Mouse (Mus musculus): ENCODE data around the gene Usf3.
A peak's percentile ranks its signal among the peaks of the same experiment; 100 is the strongest.

The Usf3 gene

GRCm38 (mm10) chr16:44175001-44175400 is 2.0 kb downstream of the Usf3 start:
- DNase-seq: no peak

- no peak for DNase-seq
Observed at GRCm38 (mm10) chr16:44176511-44176910, 3.5 kb downstream of the Usf3 start.

DNA sequence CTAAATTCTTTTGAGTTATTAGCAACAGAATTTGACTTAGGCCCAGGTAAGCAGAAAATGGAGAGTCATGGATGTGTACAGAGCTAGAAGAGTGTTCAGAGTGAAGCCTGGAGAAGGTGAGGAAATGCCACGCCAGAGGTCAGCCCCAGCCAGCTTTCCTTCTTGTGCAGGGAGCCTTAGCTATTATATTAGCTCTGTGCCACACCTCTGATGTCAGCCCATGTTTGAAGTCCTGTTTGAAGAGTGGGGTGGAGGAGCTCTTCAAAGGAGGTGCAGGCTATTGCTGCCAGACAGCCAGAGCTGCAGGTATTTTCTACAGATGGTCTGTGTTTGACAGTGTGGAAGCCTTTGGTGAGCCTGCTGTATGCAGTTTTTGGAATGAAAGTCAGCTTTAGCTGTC is 5.5 kb downstream of the Usf3 start:
- no peak for DNase-seq

- no peak for DNase-seq
Observed at GRCm38 (mm10) chr16:44182597-44182996, 9.6 kb downstream of the Usf3 start.

- no peak for DNase-seq
Observed at GRCm38 (mm10) chr16:44184769-44185168, 11.7 kb downstream of the Usf3 start.

GRCm38 (mm10) chr16:44187172-44187571 is 14.1 kb downstream of the Usf3 start:
- DNase-seq: no peak

DNA sequence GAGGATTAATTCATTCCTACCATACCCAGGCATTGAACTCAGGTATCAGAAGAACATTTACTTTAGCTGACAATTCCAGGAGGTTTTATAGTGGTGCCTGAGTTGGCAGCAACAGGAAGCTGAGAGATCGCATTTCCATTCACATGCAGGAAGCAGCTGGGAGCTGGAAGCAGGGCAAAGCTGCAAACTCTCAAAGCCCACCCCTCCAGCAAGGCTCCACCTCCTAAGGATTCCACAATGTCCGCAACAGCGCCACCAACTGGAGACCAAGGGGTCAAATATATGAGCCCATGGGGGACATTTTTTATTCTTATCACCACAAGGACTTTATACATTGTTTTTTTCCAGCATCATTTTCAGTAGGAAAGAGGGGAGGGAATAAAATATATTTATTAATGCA is 15.7 kb downstream of the Usf3 start:
- no peak for DNase-seq

GRCm38 (mm10) chr16:44190032-44190431 is 17.0 kb downstream of the Usf3 start:
- no peak for DNase-seq

DNA sequence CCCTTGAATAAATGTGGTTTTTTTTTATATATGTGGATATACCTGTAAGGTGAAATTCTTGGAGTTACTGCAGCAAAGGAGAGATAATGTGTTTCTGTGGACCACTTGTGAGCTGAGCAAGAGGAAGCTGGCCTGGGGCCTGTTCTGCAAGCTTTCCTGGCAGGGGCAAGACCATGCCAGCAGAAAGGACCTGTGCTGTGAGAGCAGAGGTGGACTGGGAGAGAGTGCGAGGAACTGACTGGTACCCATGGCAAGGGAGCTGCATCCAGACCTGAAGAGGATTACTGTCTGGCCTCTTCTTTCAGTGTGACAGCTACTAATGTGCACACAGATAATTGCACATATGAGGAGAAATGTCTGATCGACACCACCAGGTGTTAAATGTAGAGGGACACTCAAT is 17.9 kb downstream of the Usf3 start:
- peak; percentile 23 for DNase-seq

DNA sequence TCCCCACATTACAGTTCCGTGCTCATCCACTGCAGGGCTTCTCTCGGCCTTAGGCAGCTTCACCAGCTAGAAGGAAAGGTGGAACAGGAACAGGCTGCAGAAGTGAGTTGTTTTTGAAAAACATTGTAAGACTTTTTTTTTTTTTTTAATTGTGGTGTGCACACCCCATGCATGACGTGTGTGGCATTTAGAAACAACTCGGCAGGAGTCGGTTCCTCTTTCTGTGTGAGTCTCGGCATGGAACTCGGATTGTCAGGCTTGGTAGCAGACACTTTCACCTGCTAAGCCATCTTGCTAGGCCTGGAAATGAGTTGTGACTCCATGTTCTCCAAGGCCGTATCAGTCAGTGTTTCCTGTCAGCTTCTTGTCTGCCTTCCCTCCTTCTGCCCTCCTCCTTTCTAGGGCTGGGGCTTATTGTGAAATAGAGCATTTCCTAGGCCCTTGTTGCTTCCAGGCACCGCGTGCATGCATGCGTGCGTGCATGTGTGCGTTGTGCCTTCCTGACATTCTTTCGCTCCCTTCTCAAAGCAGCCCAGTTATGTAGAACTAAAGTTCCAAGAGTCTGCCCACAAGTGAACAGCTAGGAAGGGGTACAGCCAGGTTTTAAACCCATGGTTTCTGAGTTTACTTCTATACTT is 26.1 kb downstream of the Usf3 start:
- DNase-seq: no peak

DNA sequence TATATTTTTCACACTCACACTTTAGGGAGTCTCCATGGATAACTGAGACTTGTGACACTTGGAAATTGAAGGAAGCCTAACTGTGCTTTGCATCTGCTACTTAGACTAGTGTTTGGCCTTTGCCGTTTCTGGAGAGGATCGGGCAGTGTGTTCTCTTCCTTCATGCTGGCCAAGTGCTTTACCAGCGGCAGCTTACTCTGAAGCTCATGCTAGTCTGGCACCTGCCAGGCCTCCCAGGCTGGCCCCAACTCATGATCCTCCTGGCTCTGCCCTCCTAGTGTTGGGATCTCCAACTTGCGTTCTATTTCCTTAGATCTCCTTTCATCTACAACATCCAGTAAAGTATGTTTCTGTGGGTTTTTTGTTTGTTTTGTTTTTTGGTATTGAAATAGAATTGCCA is 27.1 kb downstream of the Usf3 start:
- DNase-seq: no peak

- DNase-seq: peak; percentile 70
Observed at GRCm38 (mm10) chr16:44204331-44204730, 31.3 kb downstream of the Usf3 start.

GRCm38 (mm10) chr16:44205973-44206372 is 32.9 kb downstream of the Usf3 start:
- no peak for DNase-seq

DNA sequence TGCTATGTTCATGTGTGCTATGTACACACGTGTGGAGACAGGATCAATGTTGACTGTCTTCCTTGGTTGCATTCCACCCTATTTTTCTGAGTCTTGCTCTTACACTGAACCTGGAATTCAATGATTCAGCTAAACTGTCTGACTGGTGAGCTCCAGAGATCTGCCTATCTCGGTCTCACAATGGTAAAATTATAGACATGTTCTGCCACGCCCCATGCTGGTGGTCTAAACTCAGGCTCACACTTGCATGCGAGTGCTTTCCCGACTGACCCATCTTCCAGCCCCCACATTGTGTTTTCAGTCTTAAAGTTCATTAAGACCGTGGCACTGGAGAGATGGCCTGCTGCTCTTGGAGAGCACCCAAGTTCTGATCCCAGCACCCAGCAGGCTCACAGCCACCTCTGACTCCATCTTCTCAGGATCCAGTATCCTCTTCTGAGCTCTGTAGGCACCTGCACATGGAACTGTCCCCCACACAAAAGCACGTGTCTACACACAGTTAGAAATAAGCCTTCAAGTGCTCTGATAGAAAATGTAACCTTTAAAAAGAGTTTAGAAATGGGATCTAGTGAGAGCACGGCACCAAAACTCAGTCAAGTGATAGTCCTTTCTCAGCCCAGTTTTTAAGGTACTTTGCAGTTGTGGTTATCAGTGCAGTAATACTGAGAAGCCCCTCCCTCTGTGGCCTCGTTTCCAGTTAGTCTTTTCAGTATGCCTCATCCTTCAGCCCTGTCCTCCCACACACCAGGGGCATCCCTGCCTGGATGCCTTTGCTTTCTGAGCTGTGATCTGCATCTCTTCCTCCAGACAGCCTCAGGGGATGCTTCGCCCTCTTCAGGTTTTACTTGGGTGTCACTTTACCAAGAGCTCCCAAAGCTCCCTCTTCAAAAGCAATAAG is 37.4 kb downstream of the Usf3 start:
- DNase-seq: no peak

DNA sequence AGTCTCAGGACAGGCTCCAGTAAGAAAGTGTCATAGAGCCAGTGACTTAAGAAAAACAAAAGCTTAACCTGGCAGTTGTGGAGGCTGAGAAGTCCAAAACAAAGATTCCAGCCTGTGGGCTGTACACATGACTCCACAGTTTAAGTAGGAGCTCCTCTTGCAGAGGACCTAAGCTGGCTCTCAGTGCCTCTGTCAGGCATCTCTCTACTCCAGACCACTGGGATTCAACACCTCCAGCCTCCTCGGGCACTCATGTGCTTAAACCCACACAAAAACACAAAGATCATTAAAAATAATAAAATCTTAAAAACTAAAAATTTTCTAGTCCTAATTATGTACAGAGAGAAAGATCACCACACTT is 38.0 kb downstream of the Usf3 start:
- DNase-seq: no peak

GRCm38 (mm10) chr16:44212703-44213102 is 39.7 kb downstream of the Usf3 start:
- no peak for DNase-seq

GRCm38 (mm10) chr16:44215513-44215912 is 42.5 kb downstream of the Usf3 start:
- no peak for DNase-seq

GRCm38 (mm10) chr16:44216417-44216816 is 43.4 kb downstream of the Usf3 start:
- no peak for DNase-seq

GRCm38 (mm10) chr16:44221463-44221862 is 48.4 kb downstream of the Usf3 start:
- DNase-seq: no peak

DNA sequence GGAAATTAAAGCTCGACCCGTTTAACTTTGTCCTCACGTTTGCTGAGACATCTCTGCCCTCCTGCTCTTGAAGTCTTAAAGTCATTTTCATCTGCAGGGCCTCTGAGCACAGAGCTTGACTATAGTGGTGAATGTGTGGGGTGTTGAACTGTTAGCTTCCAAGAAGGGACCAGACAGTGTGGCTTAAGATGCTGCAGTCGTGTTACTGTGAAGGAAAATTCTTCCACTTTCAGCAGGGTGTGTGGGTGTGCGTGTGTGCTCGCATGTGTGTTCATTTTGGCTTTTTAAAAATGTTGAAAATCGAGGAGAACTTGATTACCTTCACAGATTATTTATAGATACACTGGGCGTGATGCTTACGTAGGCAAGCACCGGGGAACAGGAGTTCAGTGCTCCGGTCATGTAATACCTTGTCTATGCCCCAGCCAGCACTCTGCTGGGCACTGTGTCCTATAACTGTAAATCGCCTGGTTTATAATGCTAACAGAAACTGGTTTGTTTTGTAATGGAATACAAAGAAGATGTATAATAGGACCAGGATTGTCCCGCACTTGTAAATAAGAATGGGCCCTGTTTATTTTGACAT is 53.8 kb downstream of the Usf3 start:
- no peak for DNase-seq

DNA sequence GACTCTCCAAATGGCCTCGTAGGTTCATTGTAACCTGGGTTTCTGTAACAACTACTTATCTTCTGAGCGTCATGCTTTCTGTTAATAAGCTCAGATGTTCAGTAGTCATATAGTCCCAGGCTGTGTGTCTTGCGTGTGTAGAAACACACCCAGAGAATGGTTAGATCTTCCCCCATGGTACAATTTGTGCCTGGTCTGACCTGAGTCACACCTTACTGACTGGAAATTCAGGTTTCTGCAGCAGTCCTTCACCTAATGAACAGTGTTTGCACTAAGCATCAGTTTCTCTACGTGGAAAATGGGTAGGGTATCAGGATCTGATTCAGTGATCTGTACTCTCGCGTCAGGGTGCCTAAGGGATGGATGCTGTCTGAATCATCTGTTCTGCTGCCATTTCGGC is 60.0 kb downstream of the Usf3 start:
- no peak for DNase-seq

GRCm38 (mm10) chr16:44237836-44238235 is 64.8 kb downstream of the Usf3 start:
- peak; percentile 48 for DNase-seq

DNA sequence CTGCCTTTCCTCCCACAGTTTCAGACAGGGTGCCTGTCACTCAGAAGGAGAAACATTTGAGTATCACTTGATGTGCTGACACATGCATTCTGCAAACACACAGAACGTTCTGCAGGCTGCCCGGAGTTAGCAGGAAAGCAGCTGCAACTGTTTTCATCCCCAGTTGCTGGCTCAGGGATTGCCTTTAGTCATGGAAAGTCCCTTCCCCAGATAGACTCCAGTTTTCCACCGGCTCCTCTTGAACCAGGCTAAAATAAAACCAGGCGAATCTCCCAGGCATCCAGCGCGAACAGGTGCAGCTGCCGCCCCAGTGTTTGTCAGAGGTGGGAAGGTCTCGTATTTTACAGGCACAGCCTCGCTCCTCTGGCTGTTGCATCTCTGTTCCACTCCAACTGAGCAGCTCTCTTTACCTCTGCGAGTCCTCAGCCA is 65.8 kb downstream of the Usf3 start:
- no peak for DNase-seq

- DNase-seq: no peak
Observed at GRCm38 (mm10) chr16:44240406-44240805, 67.4 kb downstream of the Usf3 start.

All from cerebellum, adult 11 months (tissue).